Mouse (Mus musculus) ES-E14 (cell line): ENCODE measurements around the gene Ms4a6c. TPM values are rescaled to one million over a fixed set of nuclear protein-coding genes. Genes with fewer than 3 reads are reported as not detected.

Experiments
- DNase-seq: peaks from one replicate; pipeline ENCODE4 v3.0.0-alpha.2; 2013; ENCODE audit warnings: low read depth, low spot score
- H3K27ac ChIP-seq: 2 replicates; pipeline ENCODE4 v1.5.1; 2012; ENCODE audit warnings: low read depth, mild to moderate bottlenecking, low read length, moderate library complexity, mixed read lengths; ENCODE audit not compliant: poor library complexity, insufficient read depth, severe bottlenecking
- H3K36me3 ChIP-seq: 2 replicates; pipeline ENCODE4 v1.6.1; 2012; ENCODE audit warnings: mild to moderate bottlenecking, low read length, moderate library complexity, mixed read lengths; ENCODE audit not compliant: control insufficient read depth, poor library complexity, insufficient read depth, severe bottlenecking
- H3K4me1 ChIP-seq, 2 experiments: fragments of 150-350 bp in 1 of 2; sonication (generic) in 1 of 2; 2 replicates each; pipeline ENCODE4 v1.6.1; 2012; ENCODE audit warnings: low read length in 2 of 2, mild to moderate bottlenecking in 1 of 2, mixed read lengths in 1 of 2; ENCODE audit not compliant: control insufficient read depth in 2 of 2, insufficient read depth in 2 of 2, poor library complexity in 1 of 2
- H3K4me3 ChIP-seq, 2 experiments: fragments of 150-350 bp in 1 of 2; sonication (generic) in 1 of 2; 2 replicates each; pipeline ENCODE4 v1.5.1; 2012; ENCODE audit warnings: low read length in 2 of 2, low read depth in 1 of 2, mild to moderate bottlenecking in 1 of 2, mixed read lengths in 1 of 2; ENCODE audit not compliant: insufficient read depth in 1 of 2, poor library complexity in 1 of 2, severe bottlenecking in 1 of 2
- H3K9ac ChIP-seq: 2 replicates; pipeline ENCODE4 v1.6.1; 2012; ENCODE audit warnings: low read depth, mild to moderate bottlenecking, low read length, mixed read lengths; ENCODE audit not compliant: poor library complexity, insufficient read depth, severe bottlenecking
- H3K9me3 ChIP-seq: fragments of 150-350 bp; sonication (generic); 2 replicates; pipeline ENCODE4 v1.6.1; 2012; ENCODE audit warnings: low read depth, mild to moderate bottlenecking, low read length; ENCODE audit not compliant: control insufficient read depth, insufficient read depth
- CHD2 ChIP-seq: IDR thresholded peaks from 2 replicates; pipeline ENCODE4 v1.6.1; 2014; ENCODE audit warnings: mild to moderate bottlenecking, low read depth, low read length, inconsistent platforms
- HCFC1 ChIP-seq: IDR thresholded peaks from 2 replicates; pipeline ENCODE4 v1.6.1; 2012; ENCODE audit warnings: low read length, inconsistent platforms, borderline replicate concordance; ENCODE audit not compliant: insufficient read depth
- MAFK ChIP-seq: IDR thresholded peaks from 2 replicates; pipeline ENCODE4 v1.6.1; 2014; ENCODE audit warnings: mild to moderate bottlenecking, low read depth, low read length, inconsistent platforms; ENCODE audit not compliant: insufficient read depth
- ZC3H11A ChIP-seq: IDR thresholded peaks from 2 replicates; pipeline ENCODE4 v1.6.1; 2012; ENCODE audit warnings: low read depth, mild to moderate bottlenecking, inconsistent platforms, low read length, borderline replicate concordance
- ZNF384 ChIP-seq: IDR thresholded peaks from 2 replicates; pipeline ENCODE4 v1.6.1; 2012; ENCODE audit warnings: low read depth, low read length, inconsistent platforms
- in situ Hi-C, 2 experiments: fragments of 600-800 bp; cut with MboI; formaldehyde crosslinking; loops; one replicate each; pipeline ENCODE4 v1.15.1; 2025; ENCODE audit warnings: low sequenced_read_pairs in 2 of 2, inconsistent platforms in 1 of 2; ENCODE audit not compliant: unreplicated experiment in 2 of 2
- total RNA-seq: library from RNA; depleted of rRNA; stranded (reverse); fragments of 300-350 nt; gene quantifications from 2 replicates; pipeline ENCODE4 v1.2.3, GENCODE M21; 2012

The Ms4a6c gene
- total RNA-seq, 1 experiment = not detected

DNA sequence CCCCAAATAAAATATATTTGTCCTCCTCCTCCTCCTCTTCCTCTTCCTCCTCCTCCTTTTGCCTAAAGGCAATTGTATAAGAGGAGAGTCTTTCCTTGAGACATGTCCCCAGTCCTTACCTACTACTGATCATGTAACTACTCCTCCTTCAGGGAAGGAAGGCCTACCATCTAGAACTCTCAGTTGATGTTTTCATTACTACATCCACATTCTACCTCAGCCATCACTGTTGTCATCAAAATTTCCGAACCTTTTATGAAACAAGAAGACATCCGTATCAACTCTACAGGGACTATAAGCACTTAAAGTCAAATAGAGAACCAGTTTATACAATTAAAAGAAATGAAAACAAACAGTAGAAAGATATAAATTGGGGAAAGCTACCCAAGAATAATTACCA is 13.5 kb downstream of the Ms4a6c start:
- TF ChIP-seq HCFC1 (no peak), ZNF384 (no peak), CHD2 (no peak), MAFK (no peak), ZC3H11A (no peak)
- no peak overlapping the region for H3K27ac ChIP-seq
- in situ Hi-C loops = no loop called here
- DNase-seq = no peak
- H3K4me1 ChIP-seq = no peaks in the 10 kb centered on the region
- H3K9me3 ChIP-seq = no peaks in the 10 kb centered on the region
- no peaks in the 10 kb centered on the region for H3K36me3 ChIP-seq
- H3K4me3 ChIP-seq = no peak overlapping the region
- H3K9ac ChIP-seq = no peak overlapping the region

DNA sequence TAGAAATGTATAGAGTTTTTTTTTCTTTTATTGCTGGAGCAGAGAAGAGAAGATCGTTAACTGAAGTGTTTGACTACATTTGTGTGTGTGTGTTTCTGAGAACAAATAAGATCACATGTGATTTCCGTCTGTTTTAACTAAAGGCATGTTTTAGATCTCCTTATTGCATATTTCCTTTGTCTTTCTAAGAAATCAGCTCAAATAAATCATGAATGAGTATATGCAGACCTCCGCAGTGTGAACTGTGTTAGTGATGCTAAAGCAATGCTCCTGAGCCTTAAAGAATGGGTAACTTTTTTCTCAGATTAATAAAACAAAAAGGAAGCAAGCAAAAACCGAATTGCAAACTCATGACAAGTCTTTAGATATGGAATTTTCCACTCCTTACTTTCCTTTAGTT is 14.8 kb downstream of the Ms4a6c start:
- H3K4me3 ChIP-seq = no peak overlapping the region
- DNase-seq = no peak
- in situ Hi-C loops = no loop called here

DNA sequence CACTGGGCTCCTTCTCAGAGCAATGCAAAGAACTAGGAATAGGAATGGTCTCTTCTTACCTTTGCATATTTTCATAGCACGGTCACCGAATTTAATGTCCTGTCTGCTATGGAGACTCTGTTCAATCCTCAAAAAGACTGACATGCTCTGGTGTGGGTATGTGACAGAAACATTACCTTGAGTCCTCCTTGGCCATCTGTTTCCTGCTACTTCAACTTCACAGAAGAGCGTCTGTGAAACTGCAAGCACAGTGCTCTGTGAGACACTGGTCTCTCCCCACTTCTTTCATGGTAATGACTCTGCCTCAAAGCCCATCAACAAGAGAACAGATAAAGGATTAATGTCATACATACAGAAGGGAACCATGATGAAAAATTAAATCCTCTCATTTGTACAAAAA is 15.2 kb downstream of the Ms4a6c start:
- Histone ChIP-seq H3K27ac (no peak overlapping the region), H3K36me3 (no peaks in the 10 kb centered on the region), H3K9me3 (no peaks in the 10 kb centered on the region), H3K9ac (no peak overlapping the region), H3K4me3 (no peak overlapping the region), H3K4me1 (no peaks in the 10 kb centered on the region)
- DNase-seq = no peak
- no peak for TF ChIP-seq ZNF384
- TF ChIP-seq MAFK = no peak
- no peak for TF ChIP-seq HCFC1
- TF ChIP-seq CHD2 = no peak
- in situ Hi-C loops = no loop called here

More for the DNA sequence above, 14.8 kb downstream of the Ms4a6c start:
- Histone ChIP-seq H3K4me1 (no peaks in the 10 kb centered on the region), H3K9ac (no peak overlapping the region), H3K9me3 (no peaks in the 10 kb centered on the region), H3K27ac (no peak overlapping the region), H3K36me3 (no peaks in the 10 kb centered on the region)
- TF ChIP-seq HCFC1 (no peak), ZC3H11A (no peak), ZNF384 (no peak), CHD2 (no peak), MAFK (no peak)

DNA sequence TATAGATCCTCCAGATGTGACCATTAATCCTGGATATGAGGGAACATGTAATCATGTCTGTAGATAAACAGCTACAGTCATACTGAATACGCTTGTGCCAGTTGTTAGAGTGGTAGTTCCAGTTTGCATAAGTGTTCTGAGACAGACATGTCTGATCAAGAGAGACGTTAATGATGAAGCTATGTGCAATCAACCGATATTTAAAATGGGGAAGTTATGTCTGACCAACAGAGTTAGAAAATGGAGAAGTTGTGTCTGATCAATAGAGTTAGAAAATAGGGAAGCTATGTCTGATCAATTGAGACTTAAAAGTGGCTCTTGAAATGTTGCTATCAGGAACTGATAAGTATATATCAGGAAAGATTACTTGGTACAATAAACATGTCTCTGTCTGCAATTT is 16.1 kb downstream of the Ms4a6c start:
- no peak for DNase-seq
- in situ Hi-C loops = no loop called here
- H3K36me3 ChIP-seq = no peaks in the 10 kb centered on the region
- H3K27ac ChIP-seq = no peak overlapping the region
- no peak overlapping the region for H3K4me3 ChIP-seq
- H3K9me3 ChIP-seq = no peaks in the 10 kb centered on the region
- no peaks in the 10 kb centered on the region for H3K4me1 ChIP-seq
- H3K9ac ChIP-seq = no peak overlapping the region
- TF ChIP-seq ZC3H11A = no peak
- no peak for TF ChIP-seq HCFC1
- TF ChIP-seq MAFK = no peak
- no peak for TF ChIP-seq CHD2
- no peak for TF ChIP-seq ZNF384

DNA sequence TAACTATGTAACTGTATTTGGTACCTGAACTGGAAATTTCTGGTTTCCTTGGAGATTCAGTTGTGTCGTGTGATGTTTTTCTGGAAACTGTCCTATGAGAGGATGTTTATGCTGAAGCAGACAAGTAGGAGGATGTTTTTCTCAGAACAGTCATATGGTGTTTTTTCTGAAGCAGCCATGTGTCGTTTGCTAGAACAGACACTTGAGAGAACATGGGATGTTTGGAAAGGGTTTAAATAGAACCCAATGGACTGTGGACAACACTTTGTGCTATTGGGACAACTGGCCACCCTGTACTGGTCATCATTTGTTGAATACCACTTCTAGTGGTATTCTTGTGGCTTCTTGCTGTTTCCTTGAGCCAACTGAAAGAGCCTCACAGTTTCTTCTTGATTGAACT is 16.6 kb downstream of the Ms4a6c start, which contains the start of gene Gm8369:
Gene Gm8369 (plus strand): TSS at position 193 of the 400 bp plus-strand sequence.
- in situ Hi-C loops = no loop called here
- Histone ChIP-seq H3K4me1 (no peaks in the 10 kb centered on the region), H3K9ac (no peak within 1 kb of the TSS), H3K4me3 (no peak within 1 kb of the TSS), H3K36me3 (no peaks in the 10 kb centered on the region), H3K9me3 (no peaks in the 10 kb centered on the region), H3K27ac (no peak within 1 kb of the TSS)
- TF ChIP-seq CHD2 (no peak), MAFK (no peak), ZC3H11A (no peak), ZNF384 (no peak), HCFC1 (no peak)
- DNase-seq = no peak
